Mouse (Mus musculus) intestine, embryonic 14.5 days (tissue): Measurements from ENCODE around the gene Mapkapk5. TPM values are rescaled to one million over a fixed set of nuclear protein-coding genes. Genes with fewer than 3 reads are reported as not detected.

Experiments
- ATAC-seq: fragments of 200-750 bp; cut with Nextera tagmentation; replicated peaks from 2 replicates; pipeline ENCODE4 v1.8.0; 2017; ENCODE audit warnings: low read depth, moderate number of reproducible peaks, moderate TSS enrichment, moderate library complexity; ENCODE audit not compliant: low FRiP score, low TSS enrichment
- DNase-seq: peaks from one replicate; pipeline ENCODE4 v3.0.0-alpha.2; 2018; ENCODE audit warnings: low spot score
- H3K27ac ChIP-seq: fragments of 300-500 bp; sonication (generic); 2 replicates; pipeline ENCODE4 v1.5.1; 2014; ENCODE audit warnings: low read depth, mild to moderate bottlenecking, control low read depth
- H3K27me3 ChIP-seq: fragments of 300-500 bp; sonication (generic); replicated peaks from 2 replicates; pipeline ENCODE4 v1.6.1; 2014; ENCODE audit warnings: low read length, control low read depth; ENCODE audit not compliant: control insufficient read depth, insufficient read depth
- H3K36me3 ChIP-seq: fragments of 300-500 bp; sonication (generic); 2 replicates; pipeline ENCODE4 v1.6.1; 2014; ENCODE audit warnings: low read length, control low read depth; ENCODE audit not compliant: control insufficient read depth, insufficient read depth
- H3K4me1 ChIP-seq: fragments of 300-500 bp; sonication (generic); replicated peaks from 2 replicates; pipeline ENCODE4 v1.6.1; 2014; ENCODE audit warnings: low read length, control low read depth, mixed read lengths; ENCODE audit not compliant: control insufficient read depth, insufficient read depth
- H3K4me2 ChIP-seq: fragments of 300-500 bp; sonication (generic); 2 replicates; pipeline ENCODE4 v1.6.1; 2014; ENCODE audit warnings: low read length
- H3K4me3 ChIP-seq: fragments of 300-500 bp; sonication (generic); 2 replicates; pipeline ENCODE4 v1.5.1; 2014; ENCODE audit warnings: low read depth, low read length, control low read depth, mixed read lengths
- H3K9ac ChIP-seq: fragments of 300-500 bp; sonication (generic); 2 replicates; pipeline ENCODE4 v1.6.1; 2014; ENCODE audit warnings: mild to moderate bottlenecking, low read length
- H3K9me3 ChIP-seq: fragments of 300-500 bp; sonication (generic); 2 replicates; pipeline ENCODE4 v1.6.1; 2016; ENCODE audit warnings: low read length, control low read depth; ENCODE audit not compliant: control insufficient read depth
- WGBS: fragments of 180-500 bp; shearing (Covaris S2); extraction: QIAGEN DNeasy Blood & Tissue Kit; methylation state at CpG from one replicate; pipeline ENCODE4 v1.1.7; 2014; 5-methylcytosine and 5-hydroxymethylcytosine counted together
- polyA plus RNA-seq: library from polyadenylated mRNA; unstranded; fragments of >200 nt; fragmentation: Nextera tagmentation; extraction: Ambion mirVana; gene quantifications from 2 replicates; pipeline ENCODE4 v1.2.1, GENCODE M21; 2014

The Mapkapk5 gene
- polyA plus RNA-seq, 1 experiment from 2014 or later, result 48.8 TPM

DNA sequence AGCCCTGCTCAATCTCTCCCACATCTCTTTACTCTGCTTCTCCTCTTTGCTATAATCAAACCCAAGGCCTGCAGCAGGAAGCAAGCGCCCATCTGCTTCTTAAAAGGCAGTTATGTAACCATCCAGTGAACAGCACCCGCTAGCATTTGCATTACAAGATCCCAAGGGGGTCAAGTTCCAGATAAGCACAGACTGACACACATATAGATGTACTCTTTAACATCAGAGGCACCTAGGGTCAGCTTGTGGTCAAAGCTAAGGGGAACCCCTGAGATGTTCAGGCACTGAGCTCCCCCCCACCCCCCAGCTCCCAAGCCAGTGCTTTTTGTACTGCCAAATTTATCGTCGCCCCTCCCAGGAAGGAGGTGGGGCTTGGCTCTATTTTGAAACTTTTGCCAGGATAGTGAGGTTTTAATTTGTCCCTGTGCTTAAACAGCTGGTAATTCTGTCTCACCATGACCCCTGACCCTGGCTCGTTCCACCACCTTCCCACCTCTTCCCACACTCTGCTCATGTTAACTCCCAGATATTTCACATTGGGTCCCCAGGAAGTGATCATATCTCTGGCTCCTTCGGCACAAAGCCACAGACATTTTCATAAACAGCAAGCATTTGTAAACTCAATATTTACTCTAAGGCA, 40.8 kb upstream of the Mapkapk5 start:
- Histone ChIP-seq H3K9ac (no peak overlapping the region), H3K9me3 (no peaks in the 10 kb centered on the region), H3K4me3 (no peak overlapping the region), H3K4me2 (no peak overlapping the region), H3K27ac (peak overlapping the region; percentile 29; the same call in 1 of the 2 replicates), H3K27me3 (no peaks in the 10 kb centered on the region), H3K36me3 (no peaks in the 10 kb centered on the region), H3K4me1 (peaks cover 14% of the 10 kb centered on the region)
- WGBS, result 61% methylated on average over 6 of the region's 6 CpGs
- DNase-seq (no peak), ATAC-seq (no peak)

DNA sequence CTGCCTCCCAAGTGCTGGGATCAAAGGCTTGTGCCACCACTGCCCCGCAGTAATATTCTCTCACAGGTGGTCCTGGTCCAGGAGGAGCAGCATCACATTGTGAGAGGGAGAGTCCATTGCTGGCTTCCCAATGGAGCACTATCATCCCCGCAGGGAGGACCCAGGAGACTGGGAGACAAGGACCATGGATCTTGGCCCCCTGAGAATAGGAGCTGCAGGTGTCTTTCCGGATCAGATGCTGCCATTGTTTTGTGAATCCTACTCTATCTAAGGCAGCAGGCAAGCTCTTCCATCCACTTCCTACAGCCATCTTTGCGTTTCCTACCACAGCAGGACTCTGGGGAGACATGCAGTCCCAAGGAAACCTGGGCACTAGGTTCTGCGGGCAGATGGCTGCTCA, 40.0 kb upstream of the Mapkapk5 start:
- ATAC-seq (no peak), DNase-seq (no peak)
- Histone ChIP-seq H3K36me3 (no peaks in the 10 kb centered on the region), H3K9ac (no peak overlapping the region), H3K9me3 (no peaks in the 10 kb centered on the region), H3K4me2 (no peak overlapping the region), H3K4me3 (no peak overlapping the region), H3K27ac (0 out of 2 replicates have a peak overlapping the region, but pooled peaks have one; percentile 29), H3K4me1 (peaks cover 14% of the 10 kb centered on the region), H3K27me3 (no peaks in the 10 kb centered on the region)
- WGBS, result 88% methylated on average over 5 of the region's 5 CpGs

DNA sequence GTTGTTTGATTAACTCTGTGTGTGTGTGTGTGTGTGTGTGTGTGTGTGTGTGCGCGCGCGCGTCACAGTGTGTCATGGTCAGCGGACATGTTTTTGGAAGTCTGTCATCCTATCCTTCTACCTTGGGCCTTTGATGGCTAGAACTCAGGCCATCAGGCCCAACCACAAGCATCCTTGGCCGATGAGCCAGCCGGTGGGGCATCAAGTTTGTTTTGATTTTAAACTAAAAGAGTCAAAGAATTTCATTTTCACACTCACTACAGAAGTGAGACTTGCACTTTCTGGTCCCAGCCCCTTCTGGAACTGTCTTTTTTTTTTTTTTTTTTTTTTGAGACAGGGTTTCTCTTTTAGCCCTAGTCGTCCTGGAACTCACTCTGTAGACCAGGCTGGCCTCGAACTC, 39.3 kb upstream of the Mapkapk5 start:
- no peak overlapping the region for H3K9ac ChIP-seq
- H3K4me3 ChIP-seq, result no peak overlapping the region
- H3K4me2 ChIP-seq, result no peak overlapping the region
- DNase-seq, result no peak
- no peak overlapping the region for H3K27ac ChIP-seq
- peaks cover 14% of the 10 kb centered on the region for H3K4me1 ChIP-seq
- H3K9me3 ChIP-seq, result no peaks in the 10 kb centered on the region
- H3K27me3 ChIP-seq, result no peaks in the 10 kb centered on the region
- WGBS, result 94% methylated on average over 10 of the region's 10 CpGs
- no peak for ATAC-seq
- peaks cover 5% of the 10 kb centered on the region for H3K36me3 ChIP-seq

DNA sequence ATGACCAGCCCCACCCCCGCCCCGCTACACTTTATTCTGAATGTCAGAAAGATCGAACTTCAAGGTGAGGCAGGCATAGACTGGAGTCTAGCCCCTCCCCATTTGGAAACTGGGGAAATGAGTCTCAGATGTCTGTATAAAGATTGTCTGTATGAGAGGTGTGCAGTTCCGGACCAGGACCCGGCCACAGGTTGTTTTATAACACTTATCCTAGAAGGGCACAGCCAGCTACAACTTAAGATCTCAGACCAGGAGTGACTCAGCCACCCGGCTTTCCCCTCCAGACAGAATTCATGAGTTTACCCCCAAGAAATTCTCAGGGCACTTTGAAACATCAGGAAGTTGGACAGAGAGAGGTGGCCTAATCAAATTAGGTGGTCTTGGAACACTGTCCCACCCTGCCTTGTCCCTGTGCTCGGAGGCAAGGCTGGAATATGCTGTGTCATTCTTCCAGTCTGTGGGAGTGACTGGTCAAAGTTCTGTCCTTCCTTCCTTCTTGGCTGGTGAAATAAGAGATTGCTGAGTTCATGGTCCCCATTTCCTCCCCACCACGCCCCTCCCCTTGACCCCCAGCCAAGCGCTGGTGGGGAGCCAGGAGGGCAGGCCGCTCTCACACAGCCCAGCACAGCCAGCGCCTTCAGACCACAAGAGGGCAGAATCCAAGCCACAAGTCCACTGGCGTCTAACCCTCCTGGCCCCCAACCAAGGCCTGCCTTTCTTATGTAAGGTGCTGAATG, 38.2 kb upstream of the Mapkapk5 start:
- WGBS, result 53% methylated on average over 12 of the region's 12 CpGs
- Histone ChIP-seq H3K9ac (no peak overlapping the region), H3K36me3 (peaks cover 16% of the 10 kb centered on the region), H3K4me3 (no peak overlapping the region), H3K9me3 (no peaks in the 10 kb centered on the region), H3K27me3 (no peaks in the 10 kb centered on the region), H3K4me2 (no peak overlapping the region), H3K27ac (no peak overlapping the region), H3K4me1 (peaks cover 14% of the 10 kb centered on the region)
- peak; percentile 70 for DNase-seq
- peak; percentile 81 for ATAC-seq

DNA sequence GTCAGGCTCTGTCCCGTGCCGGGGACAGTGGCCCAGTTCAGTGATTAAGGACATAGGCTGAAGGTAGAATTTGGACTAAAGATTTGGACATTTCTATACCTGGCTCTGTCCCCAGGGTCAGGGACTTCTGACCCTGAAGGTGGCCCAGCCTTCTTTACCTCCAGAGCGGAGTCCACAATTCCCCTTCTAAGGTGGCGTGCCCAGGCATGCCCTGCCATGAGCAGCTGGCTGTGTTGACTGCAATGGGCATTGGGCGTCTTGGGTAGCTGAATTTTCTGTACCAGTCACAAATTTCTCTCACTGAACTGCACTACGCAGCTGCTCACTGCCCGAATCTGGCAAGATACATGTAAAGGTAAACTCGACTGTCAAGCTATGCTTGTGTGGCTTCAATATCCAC, 36.2 kb upstream of the Mapkapk5 start:
- ATAC-seq, result no peak
- H3K4me1 ChIP-seq, result peaks cover 14% of the 10 kb centered on the region
- WGBS, result 92% methylated on average over 8 of the region's 8 CpGs
- H3K9ac ChIP-seq, result no peak overlapping the region
- no peak for DNase-seq
- peaks cover 24% of the 10 kb centered on the region for H3K36me3 ChIP-seq
- no peak overlapping the region for H3K27ac ChIP-seq
- H3K4me2 ChIP-seq, result no peak overlapping the region
- no peaks in the 10 kb centered on the region for H3K27me3 ChIP-seq
- H3K9me3 ChIP-seq, result no peaks in the 10 kb centered on the region
- H3K4me3 ChIP-seq, result no peak overlapping the region

DNA sequence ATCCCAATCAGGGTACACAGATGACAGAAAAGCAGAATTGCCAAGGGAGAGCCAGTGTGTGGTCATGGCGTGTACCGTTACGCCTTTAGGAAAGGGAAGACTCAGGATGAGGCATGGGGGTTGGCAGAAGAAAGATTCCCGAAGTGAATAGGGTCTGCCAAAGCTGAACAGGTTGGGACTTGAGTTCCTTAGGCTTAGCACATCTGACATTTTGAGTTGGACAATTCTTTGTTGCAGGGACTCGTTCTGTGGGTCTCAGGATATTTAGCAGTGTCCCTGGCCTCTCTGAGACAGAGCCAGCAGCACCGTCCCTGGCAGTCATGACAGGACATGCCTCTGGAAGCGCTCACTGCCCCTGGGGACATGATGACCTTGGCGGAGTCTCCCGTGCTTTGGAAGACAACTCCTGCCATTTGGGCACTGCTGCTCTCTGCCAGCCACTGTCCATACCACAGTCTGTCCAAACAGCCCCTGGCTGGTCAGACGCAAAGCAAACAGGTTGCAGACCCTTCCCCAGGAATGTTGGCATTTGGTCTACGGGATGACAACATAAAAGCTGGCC, 31.3 kb upstream of the Mapkapk5 start:
- no peak overlapping the region for H3K27ac ChIP-seq
- 90% methylated on average over 11 of the region's 11 CpGs for WGBS
- no peak for ATAC-seq
- no peak overlapping the region for H3K4me3 ChIP-seq
- no peak overlapping the region for H3K9ac ChIP-seq
- H3K4me1 ChIP-seq, result no peaks in the 10 kb centered on the region
- no peaks in the 10 kb centered on the region for H3K9me3 ChIP-seq
- H3K4me2 ChIP-seq, result no peak overlapping the region
- DNase-seq, result no peak
- H3K27me3 ChIP-seq, result no peaks in the 10 kb centered on the region
- H3K36me3 ChIP-seq, result peaks cover 54% of the 10 kb centered on the region

DNA sequence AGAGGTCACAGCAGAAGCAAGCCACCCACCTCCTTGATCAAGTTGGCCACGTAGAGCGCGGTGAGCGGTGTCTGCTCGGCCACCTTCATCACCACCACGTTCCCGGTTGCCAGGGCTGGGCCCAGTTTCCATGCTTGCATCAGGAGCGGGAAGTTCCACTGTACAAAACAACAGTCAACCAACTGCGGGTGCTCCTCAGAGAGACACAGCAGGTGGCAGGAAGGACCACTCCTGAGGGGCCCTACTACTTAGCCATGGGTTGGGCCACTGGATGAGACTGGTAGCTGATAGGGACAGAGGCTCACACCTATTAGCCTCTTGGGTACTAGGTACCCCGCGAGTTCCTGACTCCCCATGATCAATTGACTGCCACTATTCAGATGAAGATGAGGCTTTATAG, 30.2 kb upstream of the Mapkapk5 start:
- no peak overlapping the region for H3K27ac ChIP-seq
- H3K27me3 ChIP-seq, result no peaks in the 10 kb centered on the region
- H3K4me2 ChIP-seq, result no peak overlapping the region
- WGBS, result 96% methylated on average over 11 of the region's 11 CpGs
- DNase-seq, result no peak
- ATAC-seq, result no peak
- no peak overlapping the region for H3K4me3 ChIP-seq
- H3K9ac ChIP-seq, result no peak overlapping the region
- no peaks in the 10 kb centered on the region for H3K9me3 ChIP-seq
- peaks cover 60% of the 10 kb centered on the region for H3K36me3 ChIP-seq
- no peaks in the 10 kb centered on the region for H3K4me1 ChIP-seq

DNA sequence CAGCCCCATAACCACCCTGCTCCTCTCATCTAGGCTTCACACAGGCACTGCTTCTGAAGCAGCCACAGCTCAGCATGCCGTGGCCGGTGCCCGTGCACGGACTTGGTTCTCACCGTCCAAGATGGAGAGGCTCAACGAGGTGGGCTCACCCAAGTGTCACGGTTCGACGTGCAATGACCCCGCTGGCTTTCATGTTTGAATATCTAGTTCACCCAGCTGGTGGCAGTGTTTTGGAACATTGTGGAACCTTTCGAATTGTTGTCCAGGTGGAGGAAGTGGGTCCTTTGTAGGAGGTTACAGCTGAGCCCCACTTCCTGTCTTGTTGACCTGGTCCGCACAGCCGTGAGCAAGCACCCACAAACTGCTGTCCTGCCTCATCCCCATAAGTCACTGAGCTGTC, 28.4 kb upstream of the Mapkapk5 start:
- H3K4me2 ChIP-seq, result no peak overlapping the region
- WGBS, result 89% methylated on average over 13 of the region's 13 CpGs
- no peaks in the 10 kb centered on the region for H3K4me1 ChIP-seq
- no peaks in the 10 kb centered on the region for H3K9me3 ChIP-seq
- H3K36me3 ChIP-seq, result peaks cover 56% of the 10 kb centered on the region
- no peak overlapping the region for H3K27ac ChIP-seq
- no peak overlapping the region for H3K9ac ChIP-seq
- no peak overlapping the region for H3K4me3 ChIP-seq
- no peaks in the 10 kb centered on the region for H3K27me3 ChIP-seq
- DNase-seq, result no peak
- ATAC-seq, result no peak
